Mouse (Mus musculus) intestine, embryonic 14.5 days (tissue): ENCODE data around the gene Arhgap15. TPM values are rescaled to one million over a fixed set of nuclear protein-coding genes. Genes with fewer than 3 reads are reported as not detected.

ENCODE experiments used
- ATAC-seq: fragments of 200-750 bp; cut with Nextera tagmentation; replicated peaks from 2 replicates; pipeline ENCODE4 v1.8.0; 2017; ENCODE audit warnings: low read depth, moderate number of reproducible peaks, moderate TSS enrichment, moderate library complexity; ENCODE audit not compliant: low FRiP score, low TSS enrichment
- DNase-seq: peaks from one replicate; pipeline ENCODE4 v3.0.0-alpha.2; 2018; ENCODE audit warnings: low spot score
- H3K27ac ChIP-seq: fragments of 300-500 bp; sonication (generic); 2 replicates; pipeline ENCODE4 v1.5.1; 2014; ENCODE audit warnings: low read depth, mild to moderate bottlenecking, control low read depth
- H3K27me3 ChIP-seq: fragments of 300-500 bp; sonication (generic); replicated peaks from 2 replicates; pipeline ENCODE4 v1.6.1; 2014; ENCODE audit warnings: low read length, control low read depth; ENCODE audit not compliant: control insufficient read depth, insufficient read depth
- H3K36me3 ChIP-seq: fragments of 300-500 bp; sonication (generic); 2 replicates; pipeline ENCODE4 v1.6.1; 2014; ENCODE audit warnings: low read length, control low read depth; ENCODE audit not compliant: control insufficient read depth, insufficient read depth
- H3K4me1 ChIP-seq: fragments of 300-500 bp; sonication (generic); replicated peaks from 2 replicates; pipeline ENCODE4 v1.6.1; 2014; ENCODE audit warnings: low read length, control low read depth, mixed read lengths; ENCODE audit not compliant: control insufficient read depth, insufficient read depth
- H3K4me2 ChIP-seq: fragments of 300-500 bp; sonication (generic); 2 replicates; pipeline ENCODE4 v1.6.1; 2014; ENCODE audit warnings: low read length
- H3K4me3 ChIP-seq: fragments of 300-500 bp; sonication (generic); 2 replicates; pipeline ENCODE4 v1.5.1; 2014; ENCODE audit warnings: low read depth, low read length, control low read depth, mixed read lengths
- H3K9ac ChIP-seq: fragments of 300-500 bp; sonication (generic); 2 replicates; pipeline ENCODE4 v1.6.1; 2014; ENCODE audit warnings: mild to moderate bottlenecking, low read length
- H3K9me3 ChIP-seq: fragments of 300-500 bp; sonication (generic); 2 replicates; pipeline ENCODE4 v1.6.1; 2016; ENCODE audit warnings: low read length, control low read depth; ENCODE audit not compliant: control insufficient read depth
- WGBS: fragments of 180-500 bp; shearing (Covaris S2); extraction: QIAGEN DNeasy Blood & Tissue Kit; methylation state at CpG from one replicate; pipeline ENCODE4 v1.1.7; 2014; 5-methylcytosine and 5-hydroxymethylcytosine counted together
- polyA plus RNA-seq: library from polyadenylated mRNA; unstranded; fragments of >200 nt; fragmentation: Nextera tagmentation; extraction: Ambion mirVana; gene quantifications from 2 replicates; pipeline ENCODE4 v1.2.1, GENCODE M21; 2014

The Arhgap15 gene
- polyA plus RNA-seq, 1 experiment from 2014 or later = 1.5 TPM

- no peak for DNase-seq
- H3K36me3 ChIP-seq = no peaks in the 10 kb centered on the region
Observed at GRCm38 (mm10) chr2:44299909-44300308, 551.3 kb downstream of the Arhgap15 start.

DNA sequence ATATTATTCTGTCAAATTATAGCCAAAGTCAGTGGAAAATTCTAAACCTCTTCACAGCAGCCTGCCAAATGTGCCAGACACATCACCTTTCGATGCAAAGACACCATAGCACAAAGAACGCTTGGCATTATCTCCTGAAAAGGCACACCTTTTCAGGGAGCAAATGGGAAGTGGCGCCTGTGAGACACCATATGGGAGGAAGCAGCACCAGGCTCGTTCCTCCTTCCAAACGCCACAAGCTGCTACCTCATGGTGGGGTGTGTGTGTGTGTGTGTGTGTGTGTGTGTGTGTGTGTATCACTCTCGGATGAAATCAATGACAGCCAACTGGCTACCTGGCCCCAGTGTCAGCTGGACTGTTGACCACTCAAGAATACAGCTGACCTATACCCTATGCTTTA lies 551.8 kb downstream of the Arhgap15 start:
- Histone ChIP-seq H3K4me1 (peaks cover 9% of the 10 kb centered on the region; the same call in 1 of the 2 replicates), H3K9me3 (no peaks in the 10 kb centered on the region), H3K36me3 (no peaks in the 10 kb centered on the region), H3K27me3 (no peaks in the 10 kb centered on the region), H3K4me3 (no peak overlapping the region), H3K9ac (no peak overlapping the region), H3K27ac (no peak overlapping the region), H3K4me2 (no peak overlapping the region)
- whole genome bisulfite sequencing = 66% methylated on average over 6 of the region's 6 CpGs
- DNase-seq (no peak), ATAC-seq (no peak)

More at GRCm38 (mm10) chr2:44299909-44300308, 551.3 kb downstream of the Arhgap15 start:
- no peak overlapping the region for H3K27ac ChIP-seq
- 54% methylated on average over 5 of the region's 5 CpGs for WGBS
- H3K4me1 ChIP-seq = peaks cover 3% of the 10 kb centered on the region; the same call in 1 of the 2 replicates
- H3K9ac ChIP-seq = no peak overlapping the region
- H3K9me3 ChIP-seq = no peaks in the 10 kb centered on the region
- H3K4me3 ChIP-seq = no peak overlapping the region
- H3K27me3 ChIP-seq = no peaks in the 10 kb centered on the region
- no peak for ATAC-seq
- H3K4me2 ChIP-seq = no peak overlapping the region

- H3K27ac ChIP-seq = no peak overlapping the region
- H3K9ac ChIP-seq = no peak overlapping the region
- 17% methylated on average over 9 of the region's 9 CpGs for WGBS
- peak overlapping the region; percentile 7 for H3K4me2 ChIP-seq
- no peaks in the 10 kb centered on the region for H3K9me3 ChIP-seq
- H3K4me1 ChIP-seq = peaks cover 9% of the 10 kb centered on the region; the same call in 1 of the 2 replicates
- DNase-seq = no peak
- no peak for ATAC-seq
- H3K27me3 ChIP-seq = no peaks in the 10 kb centered on the region
- H3K36me3 ChIP-seq = no peaks in the 10 kb centered on the region
- no peak overlapping the region for H3K4me3 ChIP-seq
Observed at GRCm38 (mm10) chr2:44304261-44304970, 555.8 kb downstream of the Arhgap15 start.

- H3K4me2 ChIP-seq = peak overlapping the region; percentile 7
- no peak overlapping the region for H3K9ac ChIP-seq
- H3K4me3 ChIP-seq = no peak overlapping the region
- H3K36me3 ChIP-seq = no peaks in the 10 kb centered on the region
- 36% methylated on average over 17 of the region's 17 CpGs for WGBS
- H3K4me1 ChIP-seq = peaks cover 9% of the 10 kb centered on the region; the same call in 1 of the 2 replicates
- DNase-seq (peak; percentile 55), ATAC-seq (no peak)
- no peak overlapping the region for H3K27ac ChIP-seq
- no peaks in the 10 kb centered on the region for H3K27me3 ChIP-seq
- H3K9me3 ChIP-seq = no peaks in the 10 kb centered on the region
Observed at GRCm38 (mm10) chr2:44304971-44305808, 556.6 kb downstream of the Arhgap15 start.

- whole genome bisulfite sequencing = 55% methylated on average over 2 of the region's 2 CpGs
- H3K9me3 ChIP-seq = no peaks in the 10 kb centered on the region
- no peaks in the 10 kb centered on the region for H3K36me3 ChIP-seq
- no peak overlapping the region for H3K27ac ChIP-seq
- DNase-seq (no peak), ATAC-seq (no peak)
- H3K4me2 ChIP-seq = no peak overlapping the region
- H3K4me1 ChIP-seq = peaks cover 9% of the 10 kb centered on the region
- H3K4me3 ChIP-seq = no peak overlapping the region
- H3K9ac ChIP-seq = no peak overlapping the region
- no peaks in the 10 kb centered on the region for H3K27me3 ChIP-seq
Observed at GRCm38 (mm10) chr2:44306137-44306536, 557.5 kb downstream of the Arhgap15 start.

- Histone ChIP-seq H3K4me1 (peaks cover 11% of the 10 kb centered on the region), H3K4me3 (no peak overlapping the region), H3K9ac (no peak overlapping the region), H3K36me3 (no peaks in the 10 kb centered on the region), H3K9me3 (no peaks in the 10 kb centered on the region), H3K4me2 (no peak overlapping the region), H3K27me3 (no peaks in the 10 kb centered on the region), H3K27ac (no peak overlapping the region)
- no peak for ATAC-seq
- 76% methylated on average over 3 of the region's 3 CpGs for WGBS
- no peak for DNase-seq
Observed at GRCm38 (mm10) chr2:44309124-44309523, 560.5 kb downstream of the Arhgap15 start.

GRCm38 (mm10) chr2:44309556-44309955 lies 560.9 kb downstream of the Arhgap15 start:
- 79% methylated on average over 1 of the region's 1 CpGs for WGBS
- ATAC-seq = no peak

DNA sequence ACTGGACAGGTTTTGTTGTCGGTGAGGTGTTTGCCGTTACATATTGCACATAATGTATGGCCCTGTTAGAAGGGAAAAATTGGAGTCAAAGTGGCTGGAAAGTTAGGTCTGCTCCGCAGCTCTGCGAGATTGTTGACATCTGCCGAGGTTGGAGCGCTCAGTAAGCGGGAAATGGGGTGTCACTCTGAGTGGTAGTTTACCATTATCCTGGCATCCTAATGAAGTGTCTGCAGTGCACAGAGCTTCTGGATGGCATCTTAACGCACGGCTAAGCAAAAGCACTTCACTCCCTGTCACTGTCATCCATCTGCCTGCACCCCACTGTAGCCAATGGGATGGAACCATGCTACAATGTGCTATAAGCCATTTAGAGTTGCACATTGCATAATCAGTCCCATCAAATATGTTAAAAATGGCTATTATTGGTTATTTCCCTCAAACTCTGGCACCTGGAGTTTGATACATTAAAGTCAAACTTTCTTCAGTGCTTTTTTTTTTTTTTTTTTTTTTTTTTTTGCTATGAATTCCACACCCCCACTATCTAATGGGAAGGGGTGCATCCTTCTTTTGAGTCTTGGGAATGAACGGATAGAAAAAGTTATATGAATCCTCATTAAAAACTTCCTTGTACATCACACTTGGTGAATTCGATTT lies 561.6 kb downstream of the Arhgap15 start:
- Histone ChIP-seq H3K4me2 (no peak overlapping the region), H3K9me3 (no peaks in the 10 kb centered on the region), H3K4me3 (no peak overlapping the region), H3K4me1 (peaks cover 5% of the 10 kb centered on the region), H3K27ac (no peak overlapping the region), H3K27me3 (no peaks in the 10 kb centered on the region), H3K36me3 (no peaks in the 10 kb centered on the region), H3K9ac (no peak overlapping the region)
- ATAC-seq (no peak), DNase-seq (no peak)
- WGBS = 79% methylated on average over 11 of the region's 11 CpGs

More at GRCm38 (mm10) chr2:44309556-44309955, 560.9 kb downstream of the Arhgap15 start:
- Histone ChIP-seq H3K4me3 (no peak overlapping the region), H3K9me3 (no peaks in the 10 kb centered on the region), H3K9ac (no peak overlapping the region), H3K27me3 (no peaks in the 10 kb centered on the region), H3K4me2 (no peak overlapping the region), H3K4me1 (peaks cover 11% of the 10 kb centered on the region), H3K36me3 (no peaks in the 10 kb centered on the region), H3K27ac (no peak overlapping the region)
- DNase-seq = no peak
